Mouse (Mus musculus): ENCODE data around the gene Gm14214.

The Gm14214 gene

GRCm38 (mm10) chr2:154779648-154780047 lies 9.8 kb upstream of the Gm14214 start:
- ATAC-seq (ENCODE audit: insufficient number of reproducible peaks, low FRiP score, low TSS enrichment), result no peak

GRCm38 (mm10) chr2:154776496-154776895 lies 6.7 kb upstream of the Gm14214 start:
- no peak for ATAC-seq (ENCODE audit: insufficient number of reproducible peaks, low FRiP score, low TSS enrichment)

GRCm38 (mm10) chr2:154774032-154774431 lies 4.2 kb upstream of the Gm14214 start:
- ATAC-seq (ENCODE audit: insufficient number of reproducible peaks, low FRiP score, low TSS enrichment), result no peak

GRCm38 (mm10) chr2:154771604-154772003 lies 1.8 kb upstream of the Gm14214 start:
- ATAC-seq (ENCODE audit: insufficient number of reproducible peaks, low FRiP score, low TSS enrichment), result no peak

- no peak for ATAC-seq (ENCODE audit: insufficient number of reproducible peaks, low FRiP score, low TSS enrichment)
Measured at GRCm38 (mm10) chr2:154767051-154767450, 2.8 kb downstream of the Gm14214 start.

GRCm38 (mm10) chr2:154765554-154766008 lies 4.2 kb downstream of the Gm14214 start:
- ATAC-seq (ENCODE audit: insufficient number of reproducible peaks, low FRiP score, low TSS enrichment), result no peak

GRCm38 (mm10) chr2:154764828-154765497 lies 4.9 kb downstream of the Gm14214 start:
- ATAC-seq (ENCODE audit: insufficient number of reproducible peaks, low FRiP score, low TSS enrichment), result no peak

- ATAC-seq (ENCODE audit: insufficient number of reproducible peaks, low FRiP score, low TSS enrichment), result no peak
Measured at GRCm38 (mm10) chr2:154763226-154763625, 6.6 kb downstream of the Gm14214 start.

- no peak for ATAC-seq (ENCODE audit: insufficient number of reproducible peaks, low FRiP score, low TSS enrichment)
Measured at GRCm38 (mm10) chr2:154758454-154758853, 11.4 kb downstream of the Gm14214 start.

GRCm38 (mm10) chr2:154757691-154758090 lies 12.1 kb downstream of the Gm14214 start:
- no peak for ATAC-seq (ENCODE audit: insufficient number of reproducible peaks, low FRiP score, low TSS enrichment)

GRCm38 (mm10) chr2:154755791-154756190 lies 14.0 kb downstream of the Gm14214 start:
- ATAC-seq (ENCODE audit: insufficient number of reproducible peaks, low FRiP score, low TSS enrichment), result no peak

GRCm38 (mm10) chr2:154754068-154754560 lies 15.7 kb downstream of the Gm14214 start:
- ATAC-seq (ENCODE audit: insufficient number of reproducible peaks, low FRiP score, low TSS enrichment), result no peak

- no peak for ATAC-seq (ENCODE audit: insufficient number of reproducible peaks, low FRiP score, low TSS enrichment)
Measured at GRCm38 (mm10) chr2:154751924-154752323, 17.9 kb downstream of the Gm14214 start.

- no peak for ATAC-seq (ENCODE audit: insufficient number of reproducible peaks, low FRiP score, low TSS enrichment)
Measured at GRCm38 (mm10) chr2:154749046-154750036, 20.5 kb downstream of the Gm14214 start.

- no peak for ATAC-seq (ENCODE audit: insufficient number of reproducible peaks, low FRiP score, low TSS enrichment)
Measured at GRCm38 (mm10) chr2:154748383-154748782, 21.4 kb downstream of the Gm14214 start.

- ATAC-seq (ENCODE audit: insufficient number of reproducible peaks, low FRiP score, low TSS enrichment), result no peak
Measured at GRCm38 (mm10) chr2:154743915-154744314, 25.9 kb downstream of the Gm14214 start.

GRCm38 (mm10) chr2:154742911-154743819 lies 26.7 kb downstream of the Gm14214 start:
- no peak for ATAC-seq (ENCODE audit: insufficient number of reproducible peaks, low FRiP score, low TSS enrichment)

- no peak for ATAC-seq (ENCODE audit: insufficient number of reproducible peaks, low FRiP score, low TSS enrichment)
Measured at GRCm38 (mm10) chr2:154738621-154739020, 31.2 kb downstream of the Gm14214 start.

- no peak for ATAC-seq (ENCODE audit: insufficient number of reproducible peaks, low FRiP score, low TSS enrichment)
Measured at GRCm38 (mm10) chr2:154735986-154736385, 33.8 kb downstream of the Gm14214 start.

GRCm38 (mm10) chr2:154735416-154735815 lies 34.4 kb downstream of the Gm14214 start:
- no peak for ATAC-seq (ENCODE audit: insufficient number of reproducible peaks, low FRiP score, low TSS enrichment)
